Mouse (Mus musculus) brown adipose tissue, adult 24 weeks (tissue): ENCODE measurements around the gene Tmem259. TPM values are rescaled to one million over a fixed set of nuclear protein-coding genes. Genes with fewer than 3 reads are reported as not detected.

Source experiments
- H3K27ac ChIP-seq: fragments of 200-500 bp; replicated peaks from 2 replicates; pipeline ENCODE4 v1.5.1; 2012; ENCODE audit warnings: low read depth, mild to moderate bottlenecking, low read length
- H3K4me1 ChIP-seq: fragments of 200-500 bp; 2 replicates; pipeline ENCODE4 v1.6.1; 2012; ENCODE audit warnings: low read length, mixed read lengths; ENCODE audit not compliant: control insufficient read depth, insufficient read depth, insufficient read length
- H3K4me3 ChIP-seq: fragments of 200-500 bp; 2 replicates; pipeline ENCODE4 v1.5.1; 2012; ENCODE audit warnings: low read depth, mild to moderate bottlenecking, low read length, moderate library complexity; ENCODE audit not compliant: insufficient read depth
- polyA plus RNA-seq: library from polyadenylated mRNA; stranded (reverse); fragments of >200 nt; gene quantifications from 2 replicates; pipeline ENCODE4 v1.2.4, GENCODE M21; 2012; ENCODE audit not compliant: missing spikeins, insufficient read depth, insufficient read length

Tmem259 gene
- polyA plus RNA-seq, 1 experiment, result 69.8 TPM

GRCm38 (mm10) chr10:80020603-80021319 lies 36.6 kb upstream of the Tmem259 start:
- Histone ChIP-seq H3K4me3 (no peak overlapping the region), H3K27ac (no peak overlapping the region), H3K4me1 (no peaks in the 10 kb centered on the region; the same call in 1 of the 2 replicates)

GRCm38 (mm10) chr10:80020191-80020590 lies 36.1 kb upstream of the Tmem259 start:
- H3K4me3 ChIP-seq, result no peak overlapping the region
- H3K4me1 ChIP-seq, result no peaks in the 10 kb centered on the region; the same call in 1 of the 2 replicates
- no peak overlapping the region for H3K27ac ChIP-seq

GRCm38 (mm10) chr10:80019471-80020131 lies 35.5 kb upstream of the Tmem259 start:
- H3K27ac ChIP-seq, result no peak overlapping the region
- no peaks in the 10 kb centered on the region for H3K4me1 ChIP-seq
- no peak overlapping the region for H3K4me3 ChIP-seq

GRCm38 (mm10) chr10:80018739-80019297 lies 34.7 kb upstream of the Tmem259 start:
- 0 out of 2 replicates have a peak overlapping the region, but pooled peaks have one; percentile 18 for H3K27ac ChIP-seq
- H3K4me1 ChIP-seq, result no peaks in the 10 kb centered on the region
- peak overlapping the region; percentile 27 for H3K4me3 ChIP-seq

GRCm38 (mm10) chr10:80017771-80018170 lies 33.6 kb upstream of the Tmem259 start:
- no peaks in the 10 kb centered on the region for H3K4me1 ChIP-seq
- H3K4me3 ChIP-seq, result peak overlapping the region; percentile 49
- peak overlapping the region; percentile 71 for H3K27ac ChIP-seq

GRCm38 (mm10) chr10:80017361-80017760 lies 33.2 kb upstream of the Tmem259 start:
- Histone ChIP-seq H3K4me3 (peak overlapping the region; percentile 51), H3K4me1 (no peaks in the 10 kb centered on the region), H3K27ac (peak overlapping the region; percentile 71)

GRCm38 (mm10) chr10:80016931-80017330 lies 32.8 kb upstream of the Tmem259 start:
- peak overlapping the region; percentile 51 for H3K4me3 ChIP-seq
- peak overlapping the region; percentile 53 for H3K27ac ChIP-seq
- H3K4me1 ChIP-seq, result no peaks in the 10 kb centered on the region

GRCm38 (mm10) chr10:80016511-80016910 lies 32.4 kb upstream of the Tmem259 start, which contains the start of gene Arhgap45:
Gene Arhgap45, plus strand, starts transcription at chr10:80016653.
- Histone ChIP-seq H3K27ac (peak within 1 kb of the TSS; percentile 53), H3K4me3 (peak within 1 kb of the TSS; percentile 51), H3K4me1 (no peaks in the 10 kb centered on the region)

GRCm38 (mm10) chr10:80015583-80015982 lies 31.5 kb upstream of the Tmem259 start:
- no peaks in the 10 kb centered on the region for H3K4me1 ChIP-seq
- H3K27ac ChIP-seq, result no peak overlapping the region
- no peak overlapping the region for H3K4me3 ChIP-seq

GRCm38 (mm10) chr10:80014484-80015290 lies 30.6 kb upstream of the Tmem259 start:
- Histone ChIP-seq H3K4me1 (no peaks in the 10 kb centered on the region), H3K27ac (no peak overlapping the region), H3K4me3 (no peak overlapping the region)

GRCm38 (mm10) chr10:80013609-80014008 lies 29.5 kb upstream of the Tmem259 start:
- H3K27ac ChIP-seq, result no peak overlapping the region
- no peaks in the 10 kb centered on the region for H3K4me1 ChIP-seq
- H3K4me3 ChIP-seq, result no peak overlapping the region

- no peaks in the 10 kb centered on the region for H3K4me1 ChIP-seq
- no peak overlapping the region for H3K27ac ChIP-seq
- no peak overlapping the region for H3K4me3 ChIP-seq
Measured at GRCm38 (mm10) chr10:80011740-80012139, 27.6 kb upstream of the Tmem259 start.

GRCm38 (mm10) chr10:80004233-80004705 lies 20.1 kb upstream of the Tmem259 start:
- no peak overlapping the region for H3K4me3 ChIP-seq
- H3K4me1 ChIP-seq, result peaks cover 12% of the 10 kb centered on the region
- H3K27ac ChIP-seq, result no peak overlapping the region

GRCm38 (mm10) chr10:80003374-80004232 lies 19.5 kb upstream of the Tmem259 start:
- H3K27ac ChIP-seq, result peak overlapping the region; percentile 63
- H3K4me1 ChIP-seq, result peaks cover 12% of the 10 kb centered on the region
- H3K4me3 ChIP-seq, result no peak overlapping the region
